Mouse (Mus musculus): ENCODE measurements at regions not wholly inside any gene's neighbourhood (a gene's known extent, or its start where the extent isn't known, plus 50 kb on each side); places are given as distances from the start of the nearest gene placed in this dataset.
"Not testable (repeated sequence)": the region's sequence is repeated elsewhere in the genome, so short reads cannot be mapped to it uniquely, and the experiment has no call there.

- DNase-seq (ENCODE audit: low spot score): no peak
Observed at GRCm38 (mm10) chr17:79547524-79547923, 64.1 kb upstream of the Rmdn2 start.

DNA sequence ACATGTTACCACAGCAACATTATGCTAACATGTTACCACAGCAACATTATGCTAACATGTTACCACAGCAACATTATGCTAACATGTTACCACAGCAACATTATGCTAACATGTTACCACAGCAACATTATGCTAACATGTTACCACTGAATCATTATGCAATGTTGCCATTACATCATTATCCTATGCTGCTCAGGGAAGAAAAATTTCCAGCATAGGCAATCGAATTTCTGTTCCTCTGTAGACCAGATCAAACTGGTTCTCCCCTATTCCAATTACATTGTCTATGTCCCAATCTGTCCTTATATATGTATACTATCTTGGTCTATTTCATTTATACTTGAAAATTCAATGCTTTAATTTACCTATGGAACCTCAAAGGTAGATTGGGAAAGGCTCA is 61.3 kb upstream of the Rmdn2 start:
- DNase-seq (ENCODE audit: low spot score): not testable (repeated sequence)

- DNase-seq (ENCODE audit: low spot score): peak; percentile 24
Observed at GRCm38 (mm10) chr17:79553850-79554249, 57.8 kb upstream of the Rmdn2 start.

- no peak for DNase-seq (ENCODE audit: low spot score)
Observed at GRCm38 (mm10) chr17:79555593-79555992, 56.1 kb upstream of the Rmdn2 start.

All from ovary, adult 18-20 months (tissue).